Mouse (Mus musculus) E14TG2a.4 (cell line): ENCODE measurements at regions not wholly inside any gene's neighbourhood (a gene's known extent, or its start where the extent isn't known, plus 50 kb on each side); places are given as distances from the start of the nearest gene placed in this dataset.

ENCODE experiments used
- H3K27me3 ChIP-seq: 2 replicates; pipeline ENCODE4 v1.6.1; 2014; ENCODE audit warnings: low read length, control low read depth; ENCODE audit not compliant: insufficient read depth
- H3K36me3 ChIP-seq: 2 replicates; pipeline ENCODE4 v1.6.1; 2014; ENCODE audit warnings: low read length, control low read depth; ENCODE audit not compliant: insufficient read depth
- H3K4me1 ChIP-seq: replicated peaks from 2 replicates; pipeline ENCODE4 v1.6.1; 2014; ENCODE audit warnings: low read depth, low read length, control low read depth
- H3K4me3 ChIP-seq: replicated peaks from 2 replicates; pipeline ENCODE4 v1.5.1; 2014; ENCODE audit warnings: mild to moderate bottlenecking, low read length
- H3K9me3 ChIP-seq: 2 replicates; pipeline ENCODE4 v1.6.1; 2014; ENCODE audit warnings: low read length, control low read depth
- CTCF ChIP-seq: conservative IDR thresholded peaks from 2 replicates; pipeline ENCODE4 v1.5.1; 2014; ENCODE audit warnings: low read length
- NANOG ChIP-seq: IDR thresholded peaks from 2 replicates; pipeline ENCODE4 v1.6.1; 2014; ENCODE audit warnings: borderline replicate concordance, low read length, mixed read lengths
- POU5F1 ChIP-seq: IDR thresholded peaks from 2 replicates; pipeline ENCODE4 v1.6.1; 2014; ENCODE audit warnings: low read length, borderline replicate concordance

- H3K4me3 ChIP-seq = no peak overlapping the region
- no peaks in the 10 kb centered on the region for H3K36me3 ChIP-seq
- TF ChIP-seq CTCF (no peak), NANOG (no peak), POU5F1 (no peak)
- no peaks in the 10 kb centered on the region; the same call in 1 of the 2 replicates for H3K4me1 ChIP-seq
- H3K27me3 ChIP-seq = no peaks in the 10 kb centered on the region
- H3K9me3 ChIP-seq = 0 out of 2 replicates have a peak, but pooled peaks cover 4% of the 10 kb centered on the region
Observed at GRCm38 (mm10) chr2:75089186-75089585, 263.6 kb downstream of the Mtx2 start.

GRCm38 (mm10) chr2:75089616-75090015 is 264.0 kb downstream of the Mtx2 start:
- H3K36me3 ChIP-seq = no peaks in the 10 kb centered on the region
- H3K27me3 ChIP-seq = no peaks in the 10 kb centered on the region
- H3K9me3 ChIP-seq = 0 out of 2 replicates have a peak, but pooled peaks cover 4% of the 10 kb centered on the region
- TF ChIP-seq CTCF (no peak), NANOG (no peak)
- H3K4me3 ChIP-seq = no peak overlapping the region
- H3K4me1 ChIP-seq = no peaks in the 10 kb centered on the region; the same call in 1 of the 2 replicates

- H3K4me1 ChIP-seq = no peaks in the 10 kb centered on the region; the same call in 1 of the 2 replicates
- H3K36me3 ChIP-seq = no peaks in the 10 kb centered on the region
- H3K27me3 ChIP-seq = no peaks in the 10 kb centered on the region
- H3K4me3 ChIP-seq = no peak overlapping the region
- no peak for TF ChIP-seq CTCF
- TF ChIP-seq NANOG = no peak
- no peak for TF ChIP-seq POU5F1
- 0 out of 2 replicates have a peak, but pooled peaks cover 4% of the 10 kb centered on the region for H3K9me3 ChIP-seq
Observed at GRCm38 (mm10) chr2:75090439-75090838, 264.8 kb downstream of the Mtx2 start.

GRCm38 (mm10) chr2:75101501-75101900 is 275.9 kb downstream of the Mtx2 start:
- no peaks in the 10 kb centered on the region for H3K27me3 ChIP-seq
- H3K36me3 ChIP-seq = no peaks in the 10 kb centered on the region
- TF ChIP-seq NANOG = no peak
- TF ChIP-seq POU5F1 = no peak
- no peak overlapping the region for H3K4me3 ChIP-seq
- H3K9me3 ChIP-seq = peaks cover 5% of the 10 kb centered on the region
- no peaks in the 10 kb centered on the region for H3K4me1 ChIP-seq

GRCm38 (mm10) chr2:75112751-75113150 is 287.1 kb downstream of the Mtx2 start:
- Histone ChIP-seq H3K4me3 (no peak overlapping the region), H3K27me3 (0 out of 2 replicates have a peak, but pooled peaks cover 3% of the 10 kb centered on the region), H3K9me3 (no peaks in the 10 kb centered on the region), H3K36me3 (no peaks in the 10 kb centered on the region), H3K4me1 (peaks cover 5% of the 10 kb centered on the region)
- TF ChIP-seq CTCF = no peak
- no peak for TF ChIP-seq NANOG
- TF ChIP-seq POU5F1 = no peak

- Histone ChIP-seq H3K36me3 (no peaks in the 10 kb centered on the region), H3K27me3 (0 out of 2 replicates have a peak, but pooled peaks cover 3% of the 10 kb centered on the region), H3K4me3 (no peak overlapping the region), H3K9me3 (no peaks in the 10 kb centered on the region), H3K4me1 (peaks cover 21% of the 10 kb centered on the region)
- no peak for TF ChIP-seq NANOG
Observed at GRCm38 (mm10) chr2:75114375-75114774, 288.8 kb downstream of the Mtx2 start.

GRCm38 (mm10) chr2:75118348-75118926 is 292.8 kb downstream of the Mtx2 start:
- H3K4me3 ChIP-seq = no peak overlapping the region
- TF ChIP-seq NANOG (no peak), POU5F1 (peak; percentile 16; the same call in 1 of the 2 replicates)
- H3K9me3 ChIP-seq = no peaks in the 10 kb centered on the region
- peaks cover 26% of the 10 kb centered on the region for H3K4me1 ChIP-seq
- H3K36me3 ChIP-seq = no peaks in the 10 kb centered on the region
- no peaks in the 10 kb centered on the region for H3K27me3 ChIP-seq

- Histone ChIP-seq H3K9me3 (no peaks in the 10 kb centered on the region), H3K27me3 (no peaks in the 10 kb centered on the region), H3K36me3 (no peaks in the 10 kb centered on the region), H3K4me3 (no peak overlapping the region), H3K4me1 (peaks cover 26% of the 10 kb centered on the region)
- TF ChIP-seq POU5F1 (no peak), NANOG (no peak), CTCF (no peak)
Observed at GRCm38 (mm10) chr2:75119599-75119998, 294.0 kb downstream of the Mtx2 start.

GRCm38 (mm10) chr2:75133298-75134080 is 307.9 kb downstream of the Mtx2 start:
- Histone ChIP-seq H3K27me3 (peaks cover 30% of the 10 kb centered on the region), H3K4me3 (no peak overlapping the region)
- no peak for TF ChIP-seq NANOG
- TF ChIP-seq CTCF = no peak
- no peak for TF ChIP-seq POU5F1

More at GRCm38 (mm10) chr2:75133298-75134080, 307.9 kb downstream of the Mtx2 start:
- Histone ChIP-seq H3K36me3 (no peaks in the 10 kb centered on the region), H3K9me3 (no peaks in the 10 kb centered on the region), H3K4me1 (peaks cover 10% of the 10 kb centered on the region)
